Comparison of ENCODE assay signal across 16 mouse cellular contexts in the genomic region with DNA sequence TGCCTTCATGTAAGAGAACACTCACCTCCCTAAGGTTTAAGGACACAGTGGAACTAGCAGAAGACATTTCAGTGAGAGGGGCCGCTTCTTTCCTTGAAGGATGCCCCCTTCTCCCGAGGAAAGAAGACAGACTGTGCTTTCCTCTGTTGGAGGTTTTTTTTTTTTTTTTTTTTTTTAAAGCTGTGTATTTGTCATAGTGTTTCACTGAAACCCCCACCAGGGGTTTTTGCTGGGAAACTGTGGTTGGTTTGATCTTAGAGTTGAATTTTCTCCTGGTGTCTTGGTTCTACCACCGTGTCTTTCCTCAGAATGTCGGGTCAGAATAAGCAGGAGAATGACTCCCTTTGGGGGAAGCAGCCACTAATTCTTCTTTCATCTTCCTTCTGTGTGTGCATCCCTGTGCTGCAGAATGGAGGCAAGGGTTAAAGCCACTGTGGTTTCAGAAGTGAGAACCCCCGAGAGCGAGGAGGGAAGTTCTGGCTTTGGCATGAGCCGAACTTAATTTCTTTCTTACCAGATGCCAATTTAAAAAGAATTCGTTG.
DNase-seq lines count a peak whose midpoint lies in the region; ATAC-seq lines count a peak whose summit lies in the region.
"Had no signal": no experiment of that assay in that cellular context is flagged by ENCODE, and none has a peak within 500 bp of the region (broad histone marks: within the 10 kb centered on the region; RNA-seq: fewer than 3 reads in every experiment).

No protein-coding gene starts in this region.

- H3K36me3 ChIP-seq in intestine, embryonic 14.5 days (ENCODE audit: control insufficient read depth, insufficient read depth, low read length) = peaks cover under 1% of the 10 kb centered on the region; the same call in 1 of the 2 replicates
- H3K36me3 ChIP-seq in intestine, embryonic 16.5 days (ENCODE audit: control insufficient read depth, insufficient read depth, low read length) = no peaks in the 10 kb centered on the region
- H3K36me3 ChIP-seq in intestine, embryonic 15.5 days = no peaks in the 10 kb centered on the region
- H3K36me3 ChIP-seq: forebrain, embryonic 15.5 days had no signal

- ATAC-seq in intestine, embryonic 14.5 days (replicated peaks; ENCODE audit: low FRiP score, low TSS enrichment, low read depth) = no peak
- ATAC-seq in intestine, embryonic 16.5 days = no peak
- peak; percentile 16 for ATAC-seq in CD4-positive, CD25-positive, alpha-beta regulatory T cell, adult 4 months
- no peak for ATAC-seq in intestine, embryonic 15.5 days
- ATAC-seq: forebrain, embryonic 15.5 days; intestine, postnatal 0 days had no signal

- no peak overlapping the region for H3K4me3 ChIP-seq in intestine, embryonic 14.5 days (ENCODE audit: low read depth, low read length)
- H3K4me3 ChIP-seq in intestine, embryonic 16.5 days (ENCODE audit: low read length) = no peak overlapping the region
- no peak overlapping the region for H3K4me3 ChIP-seq in intestine, embryonic 15.5 days (replicated peaks)
- H3K4me3 ChIP-seq: forebrain, embryonic 15.5 days; left cerebral cortex, adult 2 months; limb, embryonic 12.5 days; liver, embryonic 15.5 days; midbrain, embryonic 10.5 days had no signal

- peaks cover 19% of the 10 kb centered on the region for H3K4me1 ChIP-seq in intestine, embryonic 14.5 days (replicated peaks; ENCODE audit: control insufficient read depth, insufficient read depth, low read length)
- peaks cover 37% of the 10 kb centered on the region for H3K4me1 ChIP-seq in intestine, embryonic 16.5 days (ENCODE audit: control insufficient read depth, insufficient read depth, low read length)
- H3K4me1 ChIP-seq in intestine, embryonic 15.5 days (replicated peaks) = peaks cover 21% of the 10 kb centered on the region

- no peak overlapping the region for H3K9ac ChIP-seq in intestine, embryonic 14.5 days (ENCODE audit: low read length)
- no peak overlapping the region for H3K9ac ChIP-seq in intestine, embryonic 16.5 days (ENCODE audit: low read depth, low read length)
- no peak overlapping the region for H3K9ac ChIP-seq in intestine, embryonic 15.5 days
- H3K9ac ChIP-seq: forebrain, embryonic 15.5 days; limb, embryonic 12.5 days; liver, embryonic 15.5 days had no signal

- 90% methylated on average over 8 of the region's 8 CpGs for WGBS in intestine, embryonic 14.5 days
- WGBS in intestine, embryonic 16.5 days = 90% methylated on average over 8 of the region's 8 CpGs
- WGBS in intestine, embryonic 15.5 days = 89% methylated on average over 8 of the region's 8 CpGs

- H3K4me2 ChIP-seq in intestine, embryonic 14.5 days (ENCODE audit: low read length) = no peak overlapping the region
- H3K4me2 ChIP-seq in intestine, embryonic 16.5 days (ENCODE audit: low read depth, low read length) = no peak overlapping the region
- no peak overlapping the region for H3K4me2 ChIP-seq in intestine, embryonic 15.5 days (replicated peaks)
- H3K4me2 ChIP-seq: forebrain, embryonic 15.5 days; limb, embryonic 12.5 days; liver, embryonic 15.5 days had no signal

- H3K9me3 ChIP-seq in intestine, embryonic 14.5 days (ENCODE audit: control insufficient read depth, low read length) = no peaks in the 10 kb centered on the region
- no peaks in the 10 kb centered on the region for H3K9me3 ChIP-seq in intestine, embryonic 16.5 days (ENCODE audit: control insufficient read depth, low read length)
- no peaks in the 10 kb centered on the region for H3K9me3 ChIP-seq in intestine, embryonic 15.5 days
- H3K9me3 ChIP-seq: forebrain, embryonic 15.5 days; liver, embryonic 15.5 days had no signal

- DNase-seq in intestine, embryonic 14.5 days (ENCODE audit: low spot score) = no peak
- DNase-seq in CD4-positive helper T cell, adult 2 months (ENCODE audit: low read depth, low spot score) = peak; percentile 50
- peak; percentile 60 for DNase-seq in induced T-regulatory cell, adult 2 months (ENCODE audit: low read depth)
- no peak for DNase-seq in right cerebral cortex, adult 18-20 months
- DNase-seq: adrenal gland, postnatal 10 days; cerebellum, adult 18-20 months had no signal

- H3K27me3 ChIP-seq in intestine, embryonic 14.5 days (replicated peaks; ENCODE audit: control insufficient read depth, insufficient read depth, low read length) = no peaks in the 10 kb centered on the region
- H3K27me3 ChIP-seq in intestine, embryonic 16.5 days (replicated peaks; ENCODE audit: control insufficient read depth, insufficient read depth, low read length) = no peaks in the 10 kb centered on the region
- H3K27me3 ChIP-seq in intestine, embryonic 15.5 days (replicated peaks) = no peaks in the 10 kb centered on the region
- H3K27me3 ChIP-seq: forebrain, embryonic 15.5 days; limb, embryonic 12.5 days; liver, embryonic 15.5 days had no signal

- peak overlapping the region; percentile 80; the same call in 1 of the 2 replicates for H3K27ac ChIP-seq in intestine, embryonic 14.5 days (ENCODE audit: low read depth)
- H3K27ac ChIP-seq in intestine, embryonic 16.5 days (ENCODE audit: low read length) = no peak overlapping the region
- no peak overlapping the region for H3K27ac ChIP-seq in intestine, embryonic 15.5 days
- H3K27ac ChIP-seq: kidney, postnatal 0 days; left cerebral cortex, adult 2 months had no signal

Comparison
In these comparisons a context has a peak if more than half of its experiments do, and no peak if none do; other contexts are left out.
1. DNase-seq: peak in CD4-positive helper T cell, adult 2 months (single experiment) and induced T-regulatory cell, adult 2 months (single experiment); none in intestine, embryonic 14.5 days (single experiment) and right cerebral cortex, adult 18-20 months (single experiment).